Mouse (Mus musculus) ovary, adult 18-20 months (tissue): Measurements from ENCODE around the gene Zfp672.
A peak's percentile ranks its signal among the peaks of the same experiment; 100 is the strongest.
"Not testable (repeated sequence)": the region's sequence is repeated elsewhere in the genome, so short reads cannot be mapped to it uniquely, and the experiment has no call there.

ENCODE experiments used
- DNase-seq: peaks from one replicate; pipeline ENCODE4 v3.0.0; 2022; ENCODE audit warnings: low spot score, mixed read lengths

Gene Zfp672

GRCm38 (mm10) chr11:58324614-58325229 is 5.4 kb downstream of the Zfp672 start:
- DNase-seq = no peak

GRCm38 (mm10) chr11:58323570-58324340 is 6.4 kb downstream of the Zfp672 start:
- no peak for DNase-seq

GRCm38 (mm10) chr11:58322824-58323569 is 7.1 kb downstream of the Zfp672 start:
- peak; percentile 95 for DNase-seq

GRCm38 (mm10) chr11:58316768-58317390 is 13.3 kb downstream of the Zfp672 start:
- DNase-seq = no peak

- DNase-seq = no peak
Measured at GRCm38 (mm10) chr11:58316344-58316743, 13.8 kb downstream of the Zfp672 start.

GRCm38 (mm10) chr11:58315536-58316168 is 14.5 kb downstream of the Zfp672 start:
- no peak for DNase-seq

GRCm38 (mm10) chr11:58314069-58314468 is 16.1 kb downstream of the Zfp672 start:
- no peak for DNase-seq

- DNase-seq = no peak
Measured at GRCm38 (mm10) chr11:58308661-58309060, 21.5 kb downstream of the Zfp672 start.

GRCm38 (mm10) chr11:58307411-58308080 is 22.6 kb downstream of the Zfp672 start:
- DNase-seq = peak; percentile 52

GRCm38 (mm10) chr11:58306860-58307308 is 23.3 kb downstream of the Zfp672 start, which contains the start of gene Zfp692:
Gene Zfp692 (plus strand): TSS chr11:58307069.
- DNase-seq = peak; percentile 92

GRCm38 (mm10) chr11:58305299-58305698 is 24.8 kb downstream of the Zfp672 start:
- DNase-seq = not testable (repeated sequence)

GRCm38 (mm10) chr11:58303594-58303993 is 26.5 kb downstream of the Zfp672 start:
- DNase-seq = no peak

- no peak for DNase-seq
Measured at GRCm38 (mm10) chr11:58302774-58303445, 27.2 kb downstream of the Zfp672 start.

- peak; percentile 91 for DNase-seq
Measured at GRCm38 (mm10) chr11:58301837-58302754, 28.0 kb downstream of the Zfp672 start.

GRCm38 (mm10) chr11:58301057-58301456 is 29.1 kb downstream of the Zfp672 start:
- peak; percentile 36 for DNase-seq

GRCm38 (mm10) chr11:58297396-58297795 is 32.7 kb downstream of the Zfp672 start:
- no peak for DNase-seq

- no peak for DNase-seq
Measured at GRCm38 (mm10) chr11:58292791-58293190, 37.3 kb downstream of the Zfp672 start.

- DNase-seq = no peak
Measured at GRCm38 (mm10) chr11:58290812-58291211, 39.3 kb downstream of the Zfp672 start.

- no peak for DNase-seq
Measured at GRCm38 (mm10) chr11:58289992-58290682, 40.0 kb downstream of the Zfp672 start.
